10 mouse cellular contexts compared by ENCODE assay signal in the genomic region with DNA sequence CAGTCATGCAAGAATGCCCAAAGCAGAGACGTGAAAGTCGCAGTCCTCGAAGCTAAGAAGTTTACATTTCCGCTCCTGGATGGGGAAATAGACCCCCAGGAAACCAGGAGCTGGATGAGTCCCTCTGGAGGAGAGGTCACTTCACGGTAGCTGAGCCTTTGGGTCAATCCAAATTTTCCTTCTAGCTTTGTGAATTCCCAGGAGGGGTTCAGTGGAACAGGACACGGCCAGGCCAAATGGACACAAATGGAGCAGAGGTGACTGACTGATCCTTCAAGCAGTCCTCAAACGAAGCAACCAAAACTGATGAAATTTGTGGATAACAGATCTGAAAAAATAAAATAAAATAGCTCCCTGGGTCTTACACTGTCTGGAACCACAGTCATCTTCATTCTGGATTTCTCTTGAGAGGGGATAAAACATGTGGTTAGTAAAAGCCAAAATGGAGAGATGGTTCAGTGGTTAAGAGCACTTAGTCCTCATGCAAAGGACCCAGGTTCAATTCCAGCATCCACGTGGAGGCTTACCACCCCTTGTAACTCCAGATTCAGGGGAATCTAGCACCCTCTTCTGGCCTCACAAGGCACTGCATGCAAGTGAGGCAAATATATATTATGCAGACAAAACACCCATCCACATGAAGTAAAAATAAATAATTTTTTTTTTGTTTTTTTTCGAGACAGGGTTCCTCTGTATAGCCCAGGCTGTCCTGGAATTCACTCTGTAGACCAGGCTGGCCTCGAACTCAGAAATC. TPM values are rescaled to one million over a fixed set of nuclear protein-coding genes. Genes with fewer than 3 reads are reported as not detected.
A peak's percentile ranks its signal among the peaks of the same experiment; 100 is the strongest.
DNase-seq lines count a peak whose midpoint lies in the region; ATAC-seq and TF ChIP-seq lines count a peak whose summit lies in the region.
"Had no signal": no experiment of that assay in that cellular context is flagged by ENCODE, and none has a peak within 500 bp of the region (broad histone marks: within the 10 kb centered on the region; RNA-seq: fewer than 3 reads in every experiment).

No protein-coding gene starts in this region.

- 71% methylated on average over 10 of the region's 10 CpGs for WGBS in heart, postnatal 0 days
- 65% methylated on average over 10 of the region's 10 CpGs for WGBS in heart, embryonic 11.5 days (ENCODE audit: insufficient replicate concordance)
- 73% methylated on average over 10 of the region's 10 CpGs for WGBS in spleen, adult 2 months

- no peaks in the 10 kb centered on the region for H3K9me3 ChIP-seq in heart, postnatal 0 days (replicated peaks; ENCODE audit: control insufficient read depth, low read length)
- H3K9me3 ChIP-seq in heart, embryonic 11.5 days (replicated peaks; ENCODE audit: control insufficient read depth, low read length): no peaks in the 10 kb centered on the region
- H3K9me3 ChIP-seq: embryonic facial prominence, embryonic 13.5 days; stomach, embryonic 15.5 days had no signal

- no peak for ATAC-seq in heart, postnatal 0 days (ENCODE audit: insufficient read depth, low read depth)
- no peak for ATAC-seq in heart, embryonic 11.5 days (replicated peaks; ENCODE audit: insufficient number of reproducible peaks, low FRiP score, low TSS enrichment)

- no peak for TF ChIP-seq EP300 in heart, postnatal 0 days (IDR thresholded peaks at IDR 0.05; ENCODE audit: low read depth)

- peak; percentile 58 for TF ChIP-seq CTCF in heart, postnatal 0 days (IDR thresholded peaks at IDR 0.05; ENCODE audit: low read depth)
- TF ChIP-seq CTCF in spleen, adult 2 months (IDR thresholded peaks at IDR 0.05; ENCODE audit: extremely low read depth, insufficient read depth, insufficient read length, insufficient replicate concordance): peak; percentile 34; the same call in 1 of the 2 replicates

- H3K27ac ChIP-seq in heart, postnatal 0 days (ENCODE audit: low read depth): no peak overlapping the region
- H3K27ac ChIP-seq in heart, embryonic 11.5 days (ENCODE audit: low read depth, low read length): no peak overlapping the region
- H3K27ac ChIP-seq in spleen, adult 2 months (ENCODE audit: insufficient read depth, low read length): no peak overlapping the region
- H3K27ac ChIP-seq: embryonic facial prominence, embryonic 13.5 days had no signal

- H3K4me2 ChIP-seq in heart, postnatal 0 days (ENCODE audit: low read depth, low read length): no peak overlapping the region
- no peak overlapping the region for H3K4me2 ChIP-seq in heart, embryonic 11.5 days
- H3K4me2 ChIP-seq: embryonic facial prominence, embryonic 13.5 days; stomach, embryonic 15.5 days had no signal

- DNase-seq in heart, postnatal 0 days (ENCODE audit: low spot score): no peak
- peak; percentile 48 for DNase-seq in CD4-positive helper T cell, adult 2 months (ENCODE audit: low read depth, low spot score)
- peak; percentile 47 for DNase-seq in adrenal gland, adult 2 months
- peak; percentile 69 to 76 for DNase-seq in kidney, postnatal 25 days
- DNase-seq in spleen, adult 2 months (ENCODE audit: low read depth in 1 of 2, low spot score in 2 of 2): peak; percentile 21 to 37
- DNase-seq in left cerebral cortex, adult 11 months (ENCODE audit: low spot score): no peak
- no peak for DNase-seq in right cerebral cortex, postnatal 4 days

- no peak overlapping the region for H3K4me3 ChIP-seq in heart, postnatal 0 days (ENCODE audit: low read depth, low read length)
- no peak overlapping the region for H3K4me3 ChIP-seq in heart, embryonic 11.5 days (ENCODE audit: low read depth, low read length)
- H3K4me3 ChIP-seq in spleen, adult 2 months (ENCODE audit: extremely low read depth, insufficient read depth, insufficient read length): no peak overlapping the region
- H3K4me3 ChIP-seq: embryonic facial prominence, embryonic 13.5 days; stomach, embryonic 15.5 days had no signal

- no peak for TF ChIP-seq POLR2A in spleen, adult 2 months (IDR thresholded peaks at IDR 0.05; ENCODE audit: low read depth, low read length)

- no peaks in the 10 kb centered on the region for H3K27me3 ChIP-seq in heart, postnatal 0 days (ENCODE audit: control insufficient read depth, insufficient read depth, low read length)
- no peaks in the 10 kb centered on the region for H3K27me3 ChIP-seq in heart, embryonic 11.5 days (ENCODE audit: control insufficient read depth, insufficient read depth, low read length)
- no peaks in the 10 kb centered on the region for H3K27me3 ChIP-seq in spleen, adult 2 months (ENCODE audit: control insufficient read depth, insufficient read depth, low read length)
- H3K27me3 ChIP-seq: embryonic facial prominence, embryonic 13.5 days; stomach, embryonic 15.5 days had no signal

- no peak overlapping the region for H3K9ac ChIP-seq in heart, postnatal 0 days (replicated peaks; ENCODE audit: low read depth, low read length)
- H3K9ac ChIP-seq in heart, embryonic 11.5 days (ENCODE audit: low read depth, low read length): no peak overlapping the region
- H3K9ac ChIP-seq: embryonic facial prominence, embryonic 13.5 days; stomach, embryonic 15.5 days had no signal

- no peaks in the 10 kb centered on the region for H3K36me3 ChIP-seq in heart, postnatal 0 days (replicated peaks; ENCODE audit: control insufficient read depth, insufficient read depth, low read length)
- H3K36me3 ChIP-seq in heart, embryonic 11.5 days (ENCODE audit: control insufficient read depth, insufficient read depth, low read length): no peaks in the 10 kb centered on the region
- no peaks in the 10 kb centered on the region for H3K36me3 ChIP-seq in spleen, adult 2 months (ENCODE audit: control insufficient read depth, insufficient read depth, low read length)
- H3K36me3 ChIP-seq: embryonic facial prominence, embryonic 13.5 days; stomach, embryonic 15.5 days had no signal

- H3K4me1 ChIP-seq in heart, postnatal 0 days (ENCODE audit: control insufficient read depth, insufficient read depth): peaks cover 10% of the 10 kb centered on the region; the same call in 1 of the 2 replicates
- peaks cover 10% of the 10 kb centered on the region for H3K4me1 ChIP-seq in heart, embryonic 11.5 days (ENCODE audit: control insufficient read depth, insufficient read depth, low read length)
- H3K4me1 ChIP-seq in spleen, adult 2 months (ENCODE audit: control insufficient read depth, insufficient read depth, insufficient read length): no peaks in the 10 kb centered on the region
- H3K4me1 ChIP-seq: stomach, embryonic 15.5 days had no signal

RNA-seq across cellular contexts. Expression of a gene that starts 11.4 kb away (rescaled TPM):
- total RNA-seq in heart, postnatal 0 days (2014; rRNA removed; ENCODE audit: low replicate concordance): 12.9 and 22.4 TPM in 2 replicates
- 20.5 and 20.9 TPM in 2 replicates for polyA plus RNA-seq in heart, postnatal 0 days (2015; fragmentation: Nextera tagmentation; extraction: Ambion mirVana)
- 25.1 and 26.0 TPM in 2 replicates for polyA plus RNA-seq in heart, embryonic 11.5 days (2014; fragmentation: Nextera tagmentation; extraction: Ambion mirVana)
- 10 to 100 TPM; 17.5 to 24.9 TPM for total RNA-seq in adrenal gland, adult 2 months (2021)
- 16.6 and 18.8 TPM in 2 replicates for polyA plus RNA-seq in adrenal gland, adult 2 months (2012; rRNA removed)
- 4.2 and 4.6 TPM in 2 replicates for polyA plus RNA-seq in spleen, adult 2 months (2012; rRNA removed)

RNA-seq across cellular contexts. Expression of a gene that starts 15.1 kb away (rescaled TPM):
- 209 and 229 TPM in 2 replicates for total RNA-seq in heart, postnatal 0 days (2014; rRNA removed; ENCODE audit: low replicate concordance)
- polyA plus RNA-seq in heart, postnatal 0 days (2015; fragmentation: Nextera tagmentation; extraction: Ambion mirVana): 99.2 and 106 TPM in 2 replicates
- polyA plus RNA-seq in heart, embryonic 11.5 days (2014; fragmentation: Nextera tagmentation; extraction: Ambion mirVana): 115 and 149 TPM in 2 replicates
- 100 to 1,000 TPM; 143 to 148 TPM for total RNA-seq in adrenal gland, adult 2 months (2021)
- 59.3 and 86.5 TPM in 2 replicates for polyA plus RNA-seq in adrenal gland, adult 2 months (2012; rRNA removed)
- polyA plus RNA-seq in spleen, adult 2 months (2012; rRNA removed): 15.5 and 17.2 TPM in 2 replicates

RNA-seq across cellular contexts. Expression of a gene that starts 17.8 kb away (rescaled TPM):
- total RNA-seq in heart, postnatal 0 days (2014; rRNA removed; ENCODE audit: low replicate concordance): 3.7 and 14.5 TPM in 2 replicates
- 5.4 and 6.4 TPM in 2 replicates for polyA plus RNA-seq in heart, postnatal 0 days (2015; fragmentation: Nextera tagmentation; extraction: Ambion mirVana)
- 12.9 and 15.3 TPM in 2 replicates for polyA plus RNA-seq in heart, embryonic 11.5 days (2014; fragmentation: Nextera tagmentation; extraction: Ambion mirVana)
- total RNA-seq in adrenal gland, adult 2 months (2021): 1 to 10 TPM; 3.3 to 5.5 TPM
- polyA plus RNA-seq in adrenal gland, adult 2 months (2012; rRNA removed): 2.2 and 2.6 TPM in 2 replicates
- 1.7 and 3.1 TPM in 2 replicates for polyA plus RNA-seq in spleen, adult 2 months (2012; rRNA removed)

RNA-seq across cellular contexts. Expression of a gene that starts 27.1 kb away (rescaled TPM):
- total RNA-seq in heart, postnatal 0 days (2014; rRNA removed; ENCODE audit: low replicate concordance): 167 and 207 TPM in 2 replicates
- polyA plus RNA-seq in heart, postnatal 0 days (2015; fragmentation: Nextera tagmentation; extraction: Ambion mirVana): 326 and 332 TPM in 2 replicates
- 252 and 277 TPM in 2 replicates for polyA plus RNA-seq in heart, embryonic 11.5 days (2014; fragmentation: Nextera tagmentation; extraction: Ambion mirVana)
- 100 to 1,000 TPM; 355 to 363 TPM for total RNA-seq in adrenal gland, adult 2 months (2021)
- 169 and 187 TPM in 2 replicates for polyA plus RNA-seq in adrenal gland, adult 2 months (2012; rRNA removed)
- 89.7 and 90.3 TPM in 2 replicates for polyA plus RNA-seq in spleen, adult 2 months (2012; rRNA removed)

RNA-seq across cellular contexts. Expression of a gene that starts 27.1 kb away (rescaled TPM):
- 46.1 and 46.9 TPM in 2 replicates for total RNA-seq in heart, postnatal 0 days (2014; rRNA removed; ENCODE audit: low replicate concordance)
- polyA plus RNA-seq in heart, postnatal 0 days (2015; fragmentation: Nextera tagmentation; extraction: Ambion mirVana): 42.1 and 49.9 TPM in 2 replicates
- 28.5 and 34.7 TPM in 2 replicates for polyA plus RNA-seq in heart, embryonic 11.5 days (2014; fragmentation: Nextera tagmentation; extraction: Ambion mirVana)
- total RNA-seq in adrenal gland, adult 2 months (2021): 10 to 100 TPM; 31.3 to 56.7 TPM
- polyA plus RNA-seq in adrenal gland, adult 2 months (2012; rRNA removed): 42.8 and 46.3 TPM in 2 replicates
- 17.9 and 19.7 TPM in 2 replicates for polyA plus RNA-seq in spleen, adult 2 months (2012; rRNA removed)

Comparison
In these comparisons a context has a peak if more than half of its experiments do, and no peak if none do; other contexts are left out.
1. DNase-seq: peak in CD4-positive helper T cell, adult 2 months (single experiment), adrenal gland, adult 2 months (single experiment), kidney, postnatal 25 days (2 of 2) and spleen, adult 2 months (2 of 2); none in heart, postnatal 0 days (single experiment), left cerebral cortex, adult 11 months (single experiment) and right cerebral cortex, postnatal 4 days (single experiment).